Mouse (Mus musculus): Measurements from ENCODE around the gene Slco3a1.

- TF ChIP-seq CTCF (conservative IDR thresholded peaks at IDR 0.05; ENCODE audit: low read length) = no peak
- TF ChIP-seq POU5F1 (IDR thresholded peaks at IDR 0.05; ENCODE audit: borderline replicate concordance, low read length) = no peak
These were observed 31.5 kb downstream of the Slco3a1 start for GRCm38 (mm10) chr7:74523086-74523485.

Measured in E14TG2a.4 (cell line).